Mouse (Mus musculus): Measurements from ENCODE around the gene Cdk5r2.
"Not testable (repeated sequence)": the region's sequence is repeated elsewhere in the genome, so short reads cannot be mapped to it uniquely, and the experiment has no call there.

DNA sequence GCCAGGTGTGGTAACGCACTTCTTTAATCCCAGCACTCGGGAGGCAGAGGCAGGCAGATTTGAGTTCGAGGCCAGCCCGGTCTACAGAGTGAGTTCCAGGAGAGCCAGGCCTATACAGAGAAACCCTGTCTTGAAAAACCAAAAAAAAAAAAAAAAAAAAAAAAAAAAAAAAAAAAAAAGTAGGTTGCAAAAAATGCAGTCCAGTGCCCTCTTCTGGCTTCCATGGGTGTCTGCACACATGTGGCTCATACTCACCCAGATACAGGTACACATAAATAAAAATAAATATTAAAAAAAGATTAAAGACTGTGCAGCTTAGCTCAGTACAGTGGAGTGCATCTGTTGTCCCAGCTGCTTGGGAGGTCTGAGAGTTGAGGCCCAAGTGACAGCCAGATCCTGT, 31.1 kb upstream of the Cdk5r2 start:
- not testable (repeated sequence) for TF ChIP-seq GATA1 (IDR thresholded peaks at IDR 0.05; ENCODE audit: borderline replicate concordance, low read length); FLI1 (IDR thresholded peaks at IDR 0.05; ENCODE audit: low read length)
